Mouse (Mus musculus) CD8-positive naive resting alpha-beta T cell, adult 2 months (primary cell): Measurements from ENCODE around the gene Dst.

ENCODE experiments used
- DNase-seq, 2 experiments: peaks; one replicate each; pipeline ENCODE4 v3.0.0; 2022; ENCODE audit warnings: low read depth in 2 of 2, low spot score in 2 of 2

Dst gene

GRCm38 (mm10) chr1:34021574-34021973, 113.5 kb downstream of the Dst start:
- DNase-seq: no peak

GRCm38 (mm10) chr1:34023154-34023553, 115.1 kb downstream of the Dst start:
- DNase-seq: no peak

DNA sequence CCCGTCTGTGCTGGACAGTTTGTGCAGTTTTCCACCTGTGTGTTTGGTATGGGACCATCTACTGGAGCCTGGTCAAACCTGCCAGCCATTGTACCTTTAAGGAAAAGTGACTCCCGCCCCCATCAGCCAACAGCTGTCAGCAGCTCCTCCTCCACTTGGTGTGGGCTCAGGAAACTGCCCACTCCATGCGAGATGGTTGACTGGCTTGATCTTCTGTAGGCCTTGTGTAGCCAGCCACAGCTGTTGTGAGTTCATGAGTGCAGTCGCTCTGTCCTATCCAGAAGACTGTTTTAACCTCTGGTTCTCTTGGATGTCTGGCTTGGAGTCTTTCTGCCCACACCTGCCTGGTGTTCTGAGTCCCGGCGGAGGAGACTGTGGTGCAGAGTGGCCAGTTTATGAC, 117.9 kb downstream of the Dst start:
- DNase-seq: no peak

DNA sequence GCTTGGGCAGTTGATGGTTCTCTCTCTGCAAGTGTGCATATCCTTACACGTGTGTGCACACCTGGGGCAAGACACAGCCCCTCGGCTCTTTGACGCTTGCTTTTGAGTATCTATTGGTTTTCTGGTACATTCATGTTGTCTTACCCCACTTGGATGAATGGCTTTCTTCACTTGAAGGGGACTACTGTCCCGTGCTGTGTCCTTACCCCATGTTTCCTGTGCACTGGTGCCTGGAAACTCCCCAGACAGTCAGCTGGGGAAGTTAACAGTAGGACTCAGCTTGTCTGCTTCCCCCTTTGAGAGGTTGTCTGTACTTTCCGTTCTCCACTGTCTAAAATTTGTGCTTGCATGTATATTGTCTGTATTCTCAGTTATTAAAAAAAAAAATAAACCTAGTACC, 120.7 kb downstream of the Dst start:
- no peak for DNase-seq

DNA sequence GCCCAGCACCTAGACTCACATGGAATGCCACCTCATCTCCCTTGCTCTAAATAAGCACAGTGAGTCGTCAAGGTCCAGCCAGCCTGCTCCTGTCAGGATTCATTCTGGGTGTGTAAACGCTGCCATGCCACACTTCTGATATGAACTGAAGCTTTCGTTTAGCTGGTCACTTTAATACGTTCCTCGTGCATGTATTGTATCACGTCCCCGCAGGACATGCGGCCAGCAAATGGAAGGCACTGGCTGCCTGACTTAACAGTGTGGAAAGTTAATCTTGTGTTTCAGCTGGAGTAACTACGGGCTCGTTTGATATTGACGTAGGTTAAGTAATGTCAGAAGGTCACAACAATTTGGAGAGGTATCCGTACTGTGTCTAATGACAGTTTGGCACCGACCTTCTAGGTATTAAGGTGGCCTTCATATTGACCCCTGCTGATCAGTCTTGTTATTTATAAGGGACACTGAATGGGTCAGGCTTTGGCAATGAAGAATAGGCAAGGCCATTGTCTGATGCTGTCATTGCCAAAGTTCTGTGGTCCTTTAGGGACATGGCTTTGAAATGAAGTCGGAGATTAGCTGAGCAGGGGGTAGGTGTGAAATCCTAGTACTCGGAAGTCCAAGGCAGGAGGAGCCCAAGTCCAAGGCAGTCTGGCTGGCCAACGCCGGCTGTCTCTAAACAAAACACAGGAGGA, 122.5 kb downstream of the Dst start:
- DNase-seq: no peak

- no peak for DNase-seq
These were observed 125.0 kb downstream of the Dst start for GRCm38 (mm10) chr1:34033052-34033451.

- DNase-seq: no peak
These were observed 125.5 kb downstream of the Dst start for GRCm38 (mm10) chr1:34033478-34033877.

GRCm38 (mm10) chr1:34033958-34034357, 125.9 kb downstream of the Dst start:
- no peak for DNase-seq

DNA sequence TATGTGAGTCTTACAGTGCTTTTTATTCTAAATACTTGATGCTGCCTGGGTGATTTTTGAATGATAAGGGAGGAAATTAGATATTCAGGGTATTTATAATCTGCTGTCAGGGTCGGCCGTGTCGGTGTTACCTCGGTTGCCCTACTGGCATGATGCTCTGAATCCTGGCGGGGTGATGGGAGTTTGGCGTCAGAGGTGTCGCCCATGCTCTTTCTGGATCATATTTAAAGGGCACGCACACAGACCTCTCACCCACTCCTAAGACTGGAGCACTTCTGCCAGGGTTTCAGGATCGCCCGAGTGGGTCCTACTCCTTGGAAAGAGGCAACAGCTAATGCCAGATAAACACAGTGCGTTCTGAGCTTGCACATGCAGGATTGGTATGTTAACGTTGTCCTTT, 128.1 kb downstream of the Dst start:
- DNase-seq: no peak

DNA sequence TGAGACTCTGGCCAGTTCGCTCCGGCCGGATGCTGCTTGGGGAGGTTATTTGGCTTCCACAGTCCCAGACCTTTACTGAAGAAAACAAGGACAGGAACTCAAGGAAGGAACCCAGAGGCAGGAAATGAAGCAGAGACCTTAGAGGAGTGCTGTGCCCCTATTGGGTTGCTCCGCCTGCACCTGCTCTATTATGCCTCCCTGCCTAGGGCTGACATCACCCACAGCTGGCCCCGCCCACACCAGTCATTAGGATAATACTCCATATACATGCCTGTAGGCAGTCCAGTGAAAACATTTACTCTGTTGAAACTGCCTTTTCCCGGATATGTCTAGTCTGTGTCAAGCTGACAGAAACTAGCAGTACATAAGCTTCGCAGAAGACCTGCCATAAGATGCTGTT, 130.5 kb downstream of the Dst start:
- no peak for DNase-seq

GRCm38 (mm10) chr1:34040049-34040448, 132.0 kb downstream of the Dst start:
- DNase-seq: no peak

DNA sequence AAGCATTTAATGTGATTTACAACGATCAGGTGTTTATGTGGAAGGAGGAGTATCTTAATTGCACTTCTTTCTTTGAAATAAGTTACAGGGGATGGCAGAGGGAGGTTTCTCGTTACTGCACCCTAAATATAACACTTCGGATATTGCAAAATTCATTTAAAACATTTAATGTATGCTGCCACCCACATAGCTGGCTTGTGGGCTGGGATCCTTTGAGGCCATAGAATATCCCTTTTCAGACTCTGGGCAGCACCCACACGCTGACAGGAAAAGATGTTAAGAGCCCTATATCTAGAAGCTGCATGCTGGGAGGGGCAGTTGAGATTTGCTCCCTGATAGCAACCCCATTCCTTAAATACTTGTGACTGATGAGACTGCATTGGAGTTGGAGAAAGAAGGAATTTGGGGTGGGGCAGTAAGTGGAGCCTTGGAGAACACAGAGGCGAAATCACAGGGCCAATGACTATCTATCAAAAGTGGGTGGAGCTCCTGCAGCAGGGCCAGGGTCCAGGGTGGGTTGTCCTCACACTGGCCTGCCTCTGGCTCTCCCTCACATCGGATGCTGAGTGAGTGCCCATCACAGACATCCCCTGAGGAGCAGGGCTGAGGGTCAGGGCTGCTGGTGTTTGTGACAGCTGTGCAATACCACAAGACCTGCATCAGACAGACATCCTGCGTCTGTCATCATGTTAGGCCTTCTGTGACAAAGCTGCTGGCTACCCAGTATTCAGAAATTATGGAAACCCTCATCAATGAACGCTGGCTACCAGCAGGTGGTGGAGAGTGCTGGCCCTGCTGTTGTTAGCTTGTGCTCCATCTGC, 133.1 kb downstream of the Dst start:
- no peak for DNase-seq

GRCm38 (mm10) chr1:34042299-34042698, 134.3 kb downstream of the Dst start:
- DNase-seq: no peak

DNA sequence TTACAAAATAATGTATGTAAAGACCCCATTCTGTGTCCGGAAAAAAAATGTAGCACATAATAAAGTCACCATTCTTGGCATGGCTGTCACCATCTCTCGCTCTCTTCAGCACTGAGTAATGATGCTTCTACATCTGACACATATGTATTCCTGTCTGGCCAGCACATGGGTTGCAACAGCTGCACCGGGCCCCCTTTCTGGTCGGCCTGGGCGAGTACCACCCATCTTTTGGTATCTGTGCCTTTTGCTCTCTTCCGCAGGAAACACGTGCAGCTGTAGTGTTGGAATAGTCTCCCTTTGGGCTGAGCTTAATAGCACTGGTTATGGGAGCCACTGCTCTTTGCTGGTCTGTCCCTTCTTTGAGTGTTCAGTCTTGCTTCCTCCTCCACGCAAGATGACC, 135.3 kb downstream of the Dst start:
- no peak for DNase-seq

DNA sequence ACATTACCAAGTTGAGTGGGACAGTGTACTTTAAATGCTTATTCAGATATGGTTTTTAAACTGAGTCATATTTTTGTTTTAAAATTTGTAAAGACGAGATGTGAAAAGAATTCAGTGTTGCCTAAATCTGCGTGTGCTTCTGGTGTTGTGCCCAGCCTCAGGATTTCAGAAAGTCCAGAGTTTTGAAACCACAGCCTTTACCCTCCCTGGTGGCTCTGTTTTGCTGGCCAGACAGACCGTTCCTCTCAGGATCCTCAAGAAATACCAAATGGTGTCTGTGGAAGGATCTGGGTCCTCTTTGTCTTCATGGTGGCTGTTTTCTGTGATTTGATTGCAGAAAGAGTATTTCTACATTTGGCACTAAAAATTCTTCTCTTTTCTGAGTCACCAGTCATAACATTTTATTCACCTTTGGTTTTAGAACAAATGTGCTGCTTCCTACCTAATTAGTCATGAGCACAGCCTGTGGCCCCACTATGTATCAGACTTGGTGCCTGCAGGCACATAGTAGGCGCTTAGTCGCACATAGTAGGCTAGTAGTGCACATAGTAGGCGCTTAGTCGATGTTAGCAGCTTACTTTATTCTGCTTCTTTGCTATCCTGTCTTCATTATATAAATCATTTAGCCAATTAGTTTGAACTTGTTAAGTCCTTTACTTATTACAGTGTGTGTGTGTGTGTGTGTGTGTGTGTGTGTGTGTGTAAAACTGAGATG, 136.0 kb downstream of the Dst start:
- no peak for DNase-seq

DNA sequence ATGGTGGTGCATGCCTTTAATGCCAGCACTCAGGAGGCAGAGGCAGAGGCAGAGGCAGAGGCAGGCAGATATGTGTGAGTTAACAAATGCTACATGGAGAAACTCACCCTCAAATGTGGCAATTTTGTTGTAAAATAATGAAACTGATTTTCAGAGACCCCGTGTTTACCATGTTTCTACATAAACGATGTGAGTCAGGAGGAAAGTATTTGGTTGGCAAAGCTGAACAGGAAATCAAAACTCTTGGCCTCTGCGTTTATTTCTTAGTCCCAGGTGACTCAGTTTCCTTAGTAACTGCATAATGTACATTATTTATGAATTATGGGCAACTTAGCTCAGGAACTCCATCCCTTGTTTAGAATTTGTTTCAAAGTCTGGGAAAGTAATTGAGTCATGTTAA, 136.7 kb downstream of the Dst start:
- no peak for DNase-seq

DNA sequence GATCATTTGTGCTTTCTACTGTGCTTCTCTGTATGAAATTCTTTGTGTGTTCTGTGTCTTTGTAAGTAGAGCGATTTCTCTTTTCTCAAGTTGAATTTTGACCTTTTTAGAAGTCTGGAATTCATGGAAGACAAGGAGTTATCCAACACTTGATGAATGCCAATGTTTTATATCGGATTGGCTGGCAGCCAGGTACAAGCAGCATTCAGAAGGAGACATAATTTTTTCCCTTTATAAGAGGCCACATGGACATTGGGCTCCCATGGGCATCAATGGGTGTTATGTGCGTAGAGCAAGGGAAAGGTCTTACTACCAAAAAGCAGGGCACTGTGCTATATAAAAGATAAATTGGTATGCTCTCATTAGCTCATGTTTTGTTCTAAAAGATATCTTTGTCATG, 139.3 kb downstream of the Dst start:
- DNase-seq: no peak

DNA sequence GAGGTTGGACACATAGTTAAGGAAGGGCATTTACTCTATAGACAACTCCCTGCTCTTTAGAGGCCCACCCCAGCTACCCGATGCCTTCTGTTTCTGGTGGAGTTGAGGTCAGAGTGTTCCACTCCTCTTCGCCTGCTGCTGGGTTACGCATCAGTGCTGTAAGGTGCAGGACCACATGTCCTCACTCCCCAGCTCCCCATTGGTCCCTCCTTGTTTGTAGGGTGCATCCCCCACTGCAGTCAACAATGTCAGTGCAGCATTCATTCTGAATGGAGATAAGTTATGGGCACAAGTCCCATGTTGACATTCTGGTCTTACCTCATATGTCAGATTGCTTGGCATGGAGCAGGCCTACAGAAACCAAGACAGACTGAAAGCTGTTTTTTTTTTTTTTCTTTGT, 143.2 kb downstream of the Dst start:
- no peak for DNase-seq

- DNase-seq: no peak
These were observed 144.4 kb downstream of the Dst start for GRCm38 (mm10) chr1:34052422-34052821.

- DNase-seq: no peak
These were observed 146.9 kb downstream of the Dst start for GRCm38 (mm10) chr1:34054970-34055369.

DNA sequence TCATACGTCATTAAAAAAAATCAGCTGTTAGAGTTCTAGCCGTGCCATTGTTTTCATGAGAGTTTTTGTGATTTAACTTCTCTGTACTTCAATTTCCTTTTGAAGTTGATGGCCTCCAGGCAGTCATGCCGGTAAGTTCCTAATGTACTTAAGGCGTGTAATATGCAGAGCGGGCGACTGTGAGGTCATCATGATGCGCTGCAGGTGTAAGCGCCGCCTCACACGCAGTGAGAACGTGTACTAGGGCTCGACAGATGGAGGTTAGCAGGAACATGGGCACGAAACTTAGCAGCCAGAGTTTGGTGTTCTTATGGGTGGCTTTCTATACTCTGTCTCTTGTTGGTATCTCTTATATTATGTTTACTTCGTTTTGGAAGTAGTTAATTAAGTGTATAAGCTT, 148.6 kb downstream of the Dst start:
- DNase-seq: no peak

DNA sequence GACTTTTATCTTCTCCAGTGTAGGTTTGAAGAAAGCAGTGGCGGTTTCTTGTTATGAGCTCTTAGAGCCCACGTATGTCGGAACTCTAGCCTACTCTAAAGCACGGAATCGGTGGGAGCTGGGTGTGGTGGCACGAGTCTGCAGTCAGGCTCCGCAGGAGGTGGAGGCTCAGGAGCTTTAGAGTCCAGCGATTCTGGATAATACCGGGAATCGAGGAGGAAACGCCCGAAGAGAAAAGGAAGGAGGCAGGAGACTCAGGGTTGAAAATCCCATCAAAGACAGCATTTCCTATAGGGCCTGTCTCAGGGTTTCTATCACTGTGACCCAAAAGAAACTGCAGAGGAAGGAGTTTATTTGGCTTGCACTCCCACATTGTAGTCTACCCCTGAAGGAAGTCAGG, 151.2 kb downstream of the Dst start:
- DNase-seq: no peak
